Mouse (Mus musculus) liver, postnatal 0 days (tissue): ENCODE results near the gene Pbdc1. TPM values are rescaled to one million over a fixed set of nuclear protein-coding genes. Genes with fewer than 3 reads are reported as not detected.
"Not testable (repeated sequence)": the region's sequence is repeated elsewhere in the genome, so short reads cannot be mapped to it uniquely, and the experiment has no call there.

ENCODE experiments used
- ATAC-seq: fragments of 200-750 bp; cut with Nextera tagmentation; 2 replicates; pipeline ENCODE4 v1.8.0; 2017; ENCODE audit warnings: mild to moderate bottlenecking, moderate library complexity
- DNase-seq: peaks from one replicate; pipeline ENCODE4 v3.0.0-alpha.2; 2016
- H3K27ac ChIP-seq: fragments of 300-500 bp; sonication (generic); 2 replicates; pipeline ENCODE4 v1.5.1; 2014; ENCODE audit warnings: antibody characterized with exemption, moderate library complexity, mild to moderate bottlenecking, low read depth
- H3K27me3 ChIP-seq: fragments of 300-500 bp; sonication (generic); 2 replicates; pipeline ENCODE4 v1.6.1; 2014; ENCODE audit warnings: low read length, control low read depth, mixed read lengths; ENCODE audit not compliant: insufficient read depth
- H3K36me3 ChIP-seq: fragments of 300-500 bp; sonication (generic); replicated peaks from 2 replicates; pipeline ENCODE4 v1.6.1; 2014; ENCODE audit warnings: mild to moderate bottlenecking, control low read depth, low read length, moderate library complexity, mixed read lengths; ENCODE audit not compliant: insufficient read depth
- H3K4me1 ChIP-seq: fragments of 300-500 bp; sonication (generic); 2 replicates; pipeline ENCODE4 v1.6.1; 2014; ENCODE audit warnings: antibody characterized with exemption, mild to moderate bottlenecking, control low read depth; ENCODE audit not compliant: insufficient read depth
- H3K4me2 ChIP-seq: fragments of 300-500 bp; sonication (generic); 2 replicates; pipeline ENCODE4 v1.6.1; 2014; ENCODE audit warnings: low read depth, mild to moderate bottlenecking, low read length, moderate library complexity, mixed read lengths
- H3K4me3 ChIP-seq: fragments of 300-500 bp; sonication (generic); 2 replicates; pipeline ENCODE4 v1.5.1; 2014; ENCODE audit warnings: low read depth, low read length
- H3K9ac ChIP-seq: fragments of 300-500 bp; sonication (generic); replicated peaks from 2 replicates; pipeline ENCODE4 v1.6.1; 2014; ENCODE audit warnings: mild to moderate bottlenecking, moderate library complexity
- H3K9me3 ChIP-seq: fragments of 300-500 bp; sonication (generic); 2 replicates; pipeline ENCODE4 v1.6.1; 2016; ENCODE audit warnings: mild to moderate bottlenecking, control low read depth, low read length, mixed read lengths
- CTCF ChIP-seq: sonication (generic); IDR thresholded peaks from 2 replicates; pipeline ENCODE4 v1.5.1; 2016; ENCODE audit warnings: antibody characterized with exemption, low read depth
- EP300 ChIP-seq: IDR thresholded peaks from 2 replicates; pipeline ENCODE4 v1.6.1; 2016; ENCODE audit warnings: antibody characterized with exemption, low read depth, mild to moderate bottlenecking
- WGBS: fragments of 180-500 bp; shearing (Covaris S2); extraction: QIAGEN DNeasy Blood & Tissue Kit; methylation state at CpG from one replicate; pipeline ENCODE4 v1.1.7; 2014; ENCODE audit not compliant: insufficient replicate concordance; 5-methylcytosine and 5-hydroxymethylcytosine counted together
- polyA plus RNA-seq: library from polyadenylated mRNA; unstranded; fragments of >200 nt; fragmentation: Nextera tagmentation; extraction: Ambion mirVana; gene quantifications from 2 replicates; pipeline ENCODE4 v1.2.1, GENCODE M21; 2015

Pbdc1 gene
- polyA plus RNA-seq, 1 experiment from 2014 or later, result 27.8 TPM

- Histone ChIP-seq H3K4me3 (no peak overlapping the region), H3K9ac (no peak overlapping the region), H3K27me3 (0 out of 2 replicates have a peak, but pooled peaks cover 4% of the 10 kb centered on the region), H3K4me2 (no peak overlapping the region), H3K4me1 (no peaks in the 10 kb centered on the region), H3K9me3 (no peaks in the 10 kb centered on the region), H3K27ac (no peak overlapping the region), H3K36me3 (no peaks in the 10 kb centered on the region)
- 0% methylated on average over 2 of the region's 3 CpGs for WGBS
- ATAC-seq, result no peak
- no peak for DNase-seq
- TF ChIP-seq EP300 (no peak), CTCF (peak; percentile 15; the same call in 1 of the 2 replicates)
Measured at GRCm38 (mm10) chrX:105124903-105125302, 45.3 kb downstream of the Pbdc1 start.

GRCm38 (mm10) chrX:105151872-105152461, 72.4 kb downstream of the Pbdc1 start:
- Histone ChIP-seq H3K36me3 (no peaks in the 10 kb centered on the region), H3K27me3 (no peaks in the 10 kb centered on the region), H3K9me3 (no peaks in the 10 kb centered on the region), H3K4me2 (no peak overlapping the region), H3K9ac (no peak overlapping the region), H3K4me3 (no peak overlapping the region), H3K27ac (no peak overlapping the region), H3K4me1 (no peaks in the 10 kb centered on the region)
- ATAC-seq (no peak), DNase-seq (no peak)
- 56% methylated on average over 22 of the region's 26 CpGs for WGBS
- TF ChIP-seq CTCF (no peak), EP300 (no peak)

- not testable (repeated sequence) for H3K27me3 ChIP-seq, H3K36me3 ChIP-seq, ATAC-seq, H3K9ac ChIP-seq, DNase-seq, H3K4me2 ChIP-seq, H3K4me3 ChIP-seq, H3K9me3 ChIP-seq, H3K4me1 ChIP-seq, H3K27ac ChIP-seq
- WGBS, result 53% methylated on average over 6 of the region's 6 CpGs
Measured at GRCm38 (mm10) chrX:105165007-105165406, 85.5 kb downstream of the Pbdc1 start.

Other genes with a start within 250 kb of the Pbdc1 start
- not detected in 2 replicates for gene Magee2, start 222.5 kb upstream of the Pbdc1 start, polyA plus RNA-seq
- 1.5 and 1.6 TPM in 2 replicates for gene Magee1, start 40.6 kb downstream of the Pbdc1 start, polyA plus RNA-seq